In the genomic region with DNA sequence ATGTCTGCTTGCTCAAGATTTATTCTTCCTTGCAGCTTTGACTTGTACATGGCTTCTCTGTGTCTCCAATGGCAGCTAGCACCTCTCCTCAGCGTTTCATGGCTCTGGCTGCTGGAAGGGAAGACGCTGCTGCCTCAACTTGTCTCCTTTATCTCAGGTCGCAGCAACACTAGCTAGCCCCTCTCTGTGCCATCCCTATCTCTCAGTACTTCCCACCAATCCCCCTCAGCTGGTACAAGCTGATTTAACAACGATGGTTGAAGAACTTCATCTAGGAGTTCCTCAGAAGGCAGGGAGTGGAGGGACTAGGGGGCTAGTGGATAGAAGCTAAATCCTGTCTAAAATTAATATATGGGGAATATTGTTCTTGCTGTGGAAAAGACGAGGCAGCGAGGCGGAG, we compare ENCODE assay signal across 24 mouse cellular contexts.
DNase-seq lines count a peak whose midpoint lies in the region; ATAC-seq lines count a peak whose summit lies in the region.
"Had no signal": no experiment of that assay in that cellular context is flagged by ENCODE, and none has a peak within 500 bp of the region (broad histone marks: within the 10 kb centered on the region; RNA-seq: fewer than 3 reads in every experiment).

No protein-coding gene starts in this region.

- H3K4me1 ChIP-seq in midbrain, embryonic 11.5 days (ENCODE audit: control insufficient read depth, insufficient read depth, low read length): no peaks in the 10 kb centered on the region
- no peaks in the 10 kb centered on the region for H3K4me1 ChIP-seq in midbrain, embryonic 10.5 days
- peaks cover 33% of the 10 kb centered on the region for H3K4me1 ChIP-seq in liver, embryonic 13.5 days (replicated peaks)
- peaks cover 13% of the 10 kb centered on the region for H3K4me1 ChIP-seq in liver, embryonic 16.5 days (ENCODE audit: control insufficient read depth, low read depth, low read length)
- no peaks in the 10 kb centered on the region for H3K4me1 ChIP-seq in forebrain, embryonic 14.5 days (ENCODE audit: control insufficient read depth, insufficient read depth, low read length)
- H3K4me1 ChIP-seq: forebrain, embryonic 13.5 days; hindbrain, embryonic 12.5 days had no signal

- H3K36me3 ChIP-seq in midbrain, embryonic 11.5 days (ENCODE audit: control insufficient read depth, insufficient read depth, low read length): no peaks in the 10 kb centered on the region
- H3K36me3 ChIP-seq in midbrain, embryonic 10.5 days: no peaks in the 10 kb centered on the region
- no peaks in the 10 kb centered on the region for H3K36me3 ChIP-seq in liver, embryonic 13.5 days
- no peaks in the 10 kb centered on the region for H3K36me3 ChIP-seq in liver, embryonic 16.5 days (ENCODE audit: control insufficient read depth, insufficient read depth)
- no peaks in the 10 kb centered on the region for H3K36me3 ChIP-seq in forebrain, embryonic 14.5 days (ENCODE audit: control insufficient read depth, insufficient read depth, low read length)
- H3K36me3 ChIP-seq: forebrain, embryonic 10.5 days; heart, embryonic 10.5 days; heart, embryonic 13.5 days; hindbrain, embryonic 12.5 days had no signal

- H3K4me3 ChIP-seq in midbrain, embryonic 11.5 days (ENCODE audit: low read depth, low read length): no peak overlapping the region
- no peak overlapping the region for H3K4me3 ChIP-seq in midbrain, embryonic 10.5 days
- H3K4me3 ChIP-seq in liver, embryonic 13.5 days (replicated peaks): no peak overlapping the region
- no peak overlapping the region for H3K4me3 ChIP-seq in liver, embryonic 16.5 days (ENCODE audit: low read depth, low read length)
- H3K4me3 ChIP-seq in forebrain, embryonic 14.5 days (ENCODE audit: low read depth, low read length): no peak overlapping the region
- H3K4me3 ChIP-seq: forebrain, embryonic 10.5 days; forebrain, embryonic 13.5 days; gastrocnemius, adult 2 months; heart, adult 2 months; heart, embryonic 10.5 days; heart, embryonic 13.5 days; hindbrain, embryonic 12.5 days had no signal

- no peak overlapping the region for H3K4me2 ChIP-seq in midbrain, embryonic 11.5 days
- H3K4me2 ChIP-seq in liver, embryonic 13.5 days: peak overlapping the region; percentile 11; the same call in 1 of the 2 replicates
- H3K4me2 ChIP-seq in liver, embryonic 16.5 days (ENCODE audit: low read depth, low read length): no peak overlapping the region
- H3K4me2 ChIP-seq in forebrain, embryonic 14.5 days (ENCODE audit: low read length): no peak overlapping the region
- H3K4me2 ChIP-seq: forebrain, embryonic 13.5 days; heart, embryonic 13.5 days; hindbrain, embryonic 12.5 days had no signal

- DNase-seq in midbrain, embryonic 11.5 days (ENCODE audit: low spot score, missing footprints): peak; percentile 61
- no peak for DNase-seq in midbrain, embryonic 10.5 days (ENCODE audit: low spot score)
- DNase-seq in liver, embryonic 13.5 days: no peak
- no peak for DNase-seq in adrenal gland, postnatal 10 days
- no peak for DNase-seq in forebrain, embryonic 14.5 days (ENCODE audit: low spot score)
- no peak for DNase-seq in gastrocnemius, postnatal 10 days
- DNase-seq: adrenal gland, adult 2 months; adrenal gland, postnatal 25 days; cerebellum, adult 11-12 months; cerebellum, adult 9-10 months; cerebellum, postnatal 14 days; forebrain, postnatal 0 days; gastrocnemius, adult 2 months; gastrocnemius, postnatal 25 days; heart, adult 2 months; heart, postnatal 14 days had no signal

- no peak for ATAC-seq in midbrain, embryonic 11.5 days (ENCODE audit: low FRiP score)
- ATAC-seq in liver, embryonic 13.5 days (ENCODE audit: low read depth): peak; percentile 87
- ATAC-seq in liver, embryonic 16.5 days (ENCODE audit: low read depth): peak; percentile 61
- ATAC-seq in forebrain, embryonic 14.5 days: no peak
- ATAC-seq: CD4-positive, CD25-positive, alpha-beta regulatory T cell, adult 4 months; forebrain, embryonic 13.5 days; forebrain, postnatal 0 days; hindbrain, embryonic 16.5 days had no signal

- H3K27ac ChIP-seq in midbrain, embryonic 11.5 days (ENCODE audit: low read depth, low read length): no peak overlapping the region
- H3K27ac ChIP-seq in midbrain, embryonic 10.5 days (replicated peaks): no peak overlapping the region
- H3K27ac ChIP-seq in liver, embryonic 13.5 days: peak overlapping the region; percentile 45; the same call in 1 of the 2 replicates
- no peak overlapping the region for H3K27ac ChIP-seq in liver, embryonic 16.5 days (ENCODE audit: low read length)
- H3K27ac ChIP-seq in forebrain, embryonic 14.5 days (ENCODE audit: low read depth, low read length): no peak overlapping the region
- H3K27ac ChIP-seq: forebrain, embryonic 10.5 days; forebrain, embryonic 13.5 days; gastrocnemius, adult 2 months; heart, adult 2 months; heart, embryonic 10.5 days; heart, embryonic 13.5 days; hindbrain, embryonic 12.5 days had no signal

- WGBS in midbrain, embryonic 11.5 days: 88% methylated on average over 7 of the region's 7 CpGs
- WGBS in midbrain, embryonic 10.5 days: 78% methylated on average over 7 of the region's 7 CpGs
- 35% methylated on average over 7 of the region's 7 CpGs for WGBS in liver, embryonic 13.5 days (ENCODE audit: insufficient replicate concordance)
- 43% methylated on average over 7 of the region's 7 CpGs for WGBS in liver, embryonic 16.5 days (ENCODE audit: insufficient replicate concordance)
- 88% methylated on average over 7 of the region's 7 CpGs for WGBS in forebrain, embryonic 14.5 days

- no peaks in the 10 kb centered on the region for H3K27me3 ChIP-seq in midbrain, embryonic 11.5 days (ENCODE audit: control insufficient read depth, insufficient read depth, low read length)
- no peaks in the 10 kb centered on the region for H3K27me3 ChIP-seq in midbrain, embryonic 10.5 days (ENCODE audit: low read depth, poor library complexity, severe bottlenecking)
- H3K27me3 ChIP-seq in liver, embryonic 13.5 days: no peaks in the 10 kb centered on the region
- H3K27me3 ChIP-seq in liver, embryonic 16.5 days (ENCODE audit: control insufficient read depth, insufficient read depth, low read depth, low read length): no peaks in the 10 kb centered on the region
- no peaks in the 10 kb centered on the region for H3K27me3 ChIP-seq in forebrain, embryonic 14.5 days (replicated peaks; ENCODE audit: control insufficient read depth, insufficient read depth, low read length)
- H3K27me3 ChIP-seq: forebrain, embryonic 13.5 days; heart, embryonic 13.5 days; hindbrain, embryonic 12.5 days had no signal

- H3K9me3 ChIP-seq in midbrain, embryonic 11.5 days (ENCODE audit: control insufficient read depth, low read length): no peaks in the 10 kb centered on the region
- H3K9me3 ChIP-seq in midbrain, embryonic 10.5 days (replicated peaks): no peaks in the 10 kb centered on the region
- H3K9me3 ChIP-seq in liver, embryonic 13.5 days (replicated peaks): no peaks in the 10 kb centered on the region
- no peaks in the 10 kb centered on the region for H3K9me3 ChIP-seq in liver, embryonic 16.5 days (replicated peaks; ENCODE audit: control insufficient read depth, low read length)
- no peaks in the 10 kb centered on the region for H3K9me3 ChIP-seq in forebrain, embryonic 14.5 days (replicated peaks; ENCODE audit: control insufficient read depth, low read length)
- H3K9me3 ChIP-seq: forebrain, embryonic 10.5 days; forebrain, embryonic 13.5 days; heart, embryonic 10.5 days; heart, embryonic 13.5 days; hindbrain, embryonic 12.5 days had no signal

- no peak overlapping the region for H3K9ac ChIP-seq in midbrain, embryonic 11.5 days (ENCODE audit: low read length)
- H3K9ac ChIP-seq in liver, embryonic 13.5 days: peak overlapping the region; percentile 27
- H3K9ac ChIP-seq in liver, embryonic 16.5 days (ENCODE audit: low read depth, low read length): no peak overlapping the region
- no peak overlapping the region for H3K9ac ChIP-seq in forebrain, embryonic 14.5 days (ENCODE audit: low read length)
- H3K9ac ChIP-seq: forebrain, embryonic 13.5 days; forebrain, postnatal 0 days; heart, embryonic 13.5 days; hindbrain, embryonic 12.5 days had no signal

Comparison
In these comparisons a context has a peak if more than half of its experiments do, and no peak if none do; other contexts are left out.
1. ATAC-seq: peak in liver, embryonic 13.5 days (single experiment) and liver, embryonic 16.5 days (single experiment); none in midbrain, embryonic 11.5 days (single experiment) and forebrain, embryonic 14.5 days (single experiment).